Mouse (Mus musculus) MEL-GATA-1-ER (cell line): ENCODE measurements around the gene Rcor2.
A peak's percentile ranks its signal among the peaks of the same experiment; 100 is the strongest.

Experiments used
- DNase-seq: peaks from one replicate; pipeline ENCODE4 v3.0.0-alpha.2; 2012; ENCODE audit warnings: low read depth; ENCODE audit errors: extremely low read depth

Rcor2 gene

GRCm38 (mm10) chr19:7291958-7292709 is 25.0 kb downstream of the Rcor2 start:
- no peak for DNase-seq

- DNase-seq, result no peak
These were observed 27.2 kb downstream of the Rcor2 start for GRCm38 (mm10) chr19:7294098-7294876.

GRCm38 (mm10) chr19:7295071-7295658 is 28.0 kb downstream of the Rcor2 start:
- DNase-seq, result peak; percentile 57

- no peak for DNase-seq
These were observed 28.8 kb downstream of the Rcor2 start for GRCm38 (mm10) chr19:7295959-7296358.

- DNase-seq, result no peak
These were observed 31.9 kb downstream of the Rcor2 start for GRCm38 (mm10) chr19:7299052-7299451.

- DNase-seq, result no peak
These were observed 33.0 kb downstream of the Rcor2 start for GRCm38 (mm10) chr19:7300078-7300477.

GRCm38 (mm10) chr19:7301647-7302492 is 34.7 kb downstream of the Rcor2 start:
- DNase-seq, result no peak

GRCm38 (mm10) chr19:7302493-7302797 is 35.3 kb downstream of the Rcor2 start:
- DNase-seq, result no peak

GRCm38 (mm10) chr19:7303796-7304195 is 36.7 kb downstream of the Rcor2 start:
- no peak for DNase-seq

- no peak for DNase-seq
These were observed 37.7 kb downstream of the Rcor2 start for GRCm38 (mm10) chr19:7304801-7305200.

- peak; percentile 64 for DNase-seq
These were observed 38.5 kb downstream of the Rcor2 start for GRCm38 (mm10) chr19:7305380-7306310.

- DNase-seq, result no peak
These were observed 39.8 kb downstream of the Rcor2 start for GRCm38 (mm10) chr19:7306968-7307367.

- DNase-seq, result no peak
These were observed 41.1 kb downstream of the Rcor2 start for GRCm38 (mm10) chr19:7307995-7308770.

- no peak for DNase-seq
These were observed 42.7 kb downstream of the Rcor2 start for GRCm38 (mm10) chr19:7309738-7310330.

GRCm38 (mm10) chr19:7310704-7311103 is 43.6 kb downstream of the Rcor2 start:
- DNase-seq, result no peak

GRCm38 (mm10) chr19:7311306-7311705 is 44.2 kb downstream of the Rcor2 start:
- no peak for DNase-seq

GRCm38 (mm10) chr19:7313660-7314059 is 46.5 kb downstream of the Rcor2 start:
- DNase-seq, result no peak

- DNase-seq, result peak; percentile 60
These were observed 48.0 kb downstream of the Rcor2 start for GRCm38 (mm10) chr19:7314976-7315586.

GRCm38 (mm10) chr19:7315587-7315984 is 48.5 kb downstream of the Rcor2 start:
- no peak for DNase-seq
